Mouse (Mus musculus): ENCODE measurements around the gene Ptger2.

Ptger2 gene

GRCm38 (mm10) chr14:45049689-45050418 lies 61.9 kb downstream of the Ptger2 start:
- no peak for DNase-seq (ENCODE audit: low read depth, low spot score)

GRCm38 (mm10) chr14:45050419-45050776 lies 62.4 kb downstream of the Ptger2 start:
- no peak for DNase-seq (ENCODE audit: low read depth, low spot score)

- DNase-seq (ENCODE audit: low read depth, low spot score), result no peak
Measured at GRCm38 (mm10) chr14:45051116-45051515, 63.1 kb downstream of the Ptger2 start.

All from A20 (cell line).